Mouse (Mus musculus): ENCODE measurements around the gene Brox. TPM values are rescaled to one million over a fixed set of nuclear protein-coding genes. Genes with fewer than 3 reads are reported as not detected.

The Brox gene
- total RNA-seq (2023), result 69.6 to 79.1 TPM (median 77.2 TPM) in 4 replicates

DNA sequence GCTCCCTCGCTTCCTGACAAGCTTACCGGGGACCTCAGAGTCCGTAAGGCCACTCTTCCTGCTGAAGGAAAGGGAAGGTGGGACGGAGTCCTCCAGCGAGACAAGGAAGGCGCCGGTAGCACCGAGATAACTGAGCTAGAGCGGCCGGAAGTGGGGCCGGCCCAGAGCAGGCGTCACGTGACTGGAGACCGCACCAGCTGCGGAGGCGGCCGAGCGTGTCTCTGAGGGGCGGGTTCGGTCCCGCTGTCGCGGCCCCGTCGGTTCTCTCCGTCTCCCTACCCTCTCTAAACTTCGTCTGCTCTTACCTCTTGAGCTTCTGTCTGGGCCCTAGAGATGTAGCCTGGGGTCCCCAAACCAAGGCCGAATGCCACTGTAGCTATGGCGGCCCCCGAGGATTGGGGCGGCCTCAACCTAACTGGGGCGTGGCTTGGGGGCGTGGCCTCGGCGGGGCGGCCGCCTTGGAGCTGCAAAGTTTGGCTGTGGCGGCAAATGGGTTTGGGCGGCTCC is at the start of gene Brox:
TSS of gene Brox (minus strand) at position 393 of the 507 bp plus-strand sequence.

DNA sequence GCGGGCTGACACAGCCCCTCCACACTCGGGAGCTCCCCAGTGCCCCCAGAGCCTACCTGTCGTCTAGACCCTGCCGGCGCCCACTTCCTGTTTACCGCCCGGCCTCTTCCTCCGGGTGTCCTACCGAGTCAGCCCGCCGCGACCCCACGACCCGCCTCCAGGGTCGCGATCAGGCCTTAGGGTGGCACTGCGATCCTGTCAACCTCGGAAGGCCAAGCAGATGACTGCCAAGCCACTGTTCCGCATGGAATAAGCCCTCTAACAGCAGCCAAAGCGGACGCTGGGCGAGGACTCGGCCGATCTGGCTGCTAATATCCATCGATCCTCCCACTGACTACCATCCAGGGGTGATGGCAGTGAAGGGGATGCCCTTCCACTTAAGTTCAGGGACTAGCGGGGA is 604 bp downstream of the Brox start, which contains the start of gene Aida:
TSS of gene Aida (plus strand) at position 126 of the 400 bp plus-strand sequence.

Other genes with a start within 250 kb of the Brox start
- 12.8 to 18.1 TPM (median 13.5 TPM) in 4 replicates for gene Disp1, start 75.7 kb downstream of the Brox start, total RNA-seq (2023)
- gene Aida, start 679 bp downstream of the Brox start, total RNA-seq (2023), result 65.9 to 78.6 TPM (median 75.2 TPM) in 4 replicates
- gene Mia3, start 72.3 kb upstream of the Brox start, total RNA-seq (2023), result 183 to 194 TPM (median 190 TPM) in 4 replicates
- 18.5 to 26.8 TPM (median 22.1 TPM) in 4 replicates for gene Taf1a, start 91.7 kb upstream of the Brox start, total RNA-seq (2023)
- gene Hhipl2, start 120.9 kb upstream of the Brox start, total RNA-seq (2023), result not detected in 4 replicates

All from B cell, adult 62 days (primary cell).